Mouse (Mus musculus): ENCODE results near the gene Mif.

Gene Mif

DNA sequence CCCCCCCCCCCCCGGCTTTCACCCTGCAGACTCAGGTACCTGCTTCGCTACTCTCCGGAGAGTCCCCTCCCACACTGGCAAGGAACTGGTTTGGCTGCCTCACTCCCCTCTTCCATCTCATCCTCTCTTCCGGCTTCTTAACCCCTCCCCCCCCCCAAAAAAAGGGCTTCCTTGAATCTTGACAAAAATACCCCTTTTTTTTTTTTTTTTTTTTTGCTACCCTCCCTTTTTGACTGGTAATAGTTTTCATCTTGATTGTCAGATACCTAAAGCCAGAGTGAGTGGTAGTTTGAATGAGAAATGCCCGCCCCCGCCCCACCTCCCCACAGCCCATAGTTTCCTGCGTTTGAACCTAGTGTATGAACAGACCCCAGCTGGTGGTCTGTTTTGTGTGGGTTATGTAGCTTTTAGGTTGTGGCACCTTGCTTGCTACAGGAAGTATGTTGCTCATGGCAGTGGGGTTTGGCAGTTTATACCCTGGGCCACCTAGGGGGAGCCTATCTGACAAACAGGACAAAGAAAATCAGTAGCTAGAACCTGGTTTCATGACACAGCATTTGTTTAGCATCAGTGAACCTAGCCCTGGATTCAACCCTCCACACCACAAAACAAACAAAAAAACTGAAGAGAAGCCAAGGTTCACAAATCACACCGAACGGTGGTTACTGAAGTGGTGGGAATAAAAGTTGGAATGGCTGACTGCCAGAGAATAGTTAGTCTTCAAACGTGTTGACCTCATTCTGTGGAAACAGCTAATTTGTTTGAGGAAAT is 24.1 kb downstream of the Mif start:
- no peak for DNase-seq

DNA sequence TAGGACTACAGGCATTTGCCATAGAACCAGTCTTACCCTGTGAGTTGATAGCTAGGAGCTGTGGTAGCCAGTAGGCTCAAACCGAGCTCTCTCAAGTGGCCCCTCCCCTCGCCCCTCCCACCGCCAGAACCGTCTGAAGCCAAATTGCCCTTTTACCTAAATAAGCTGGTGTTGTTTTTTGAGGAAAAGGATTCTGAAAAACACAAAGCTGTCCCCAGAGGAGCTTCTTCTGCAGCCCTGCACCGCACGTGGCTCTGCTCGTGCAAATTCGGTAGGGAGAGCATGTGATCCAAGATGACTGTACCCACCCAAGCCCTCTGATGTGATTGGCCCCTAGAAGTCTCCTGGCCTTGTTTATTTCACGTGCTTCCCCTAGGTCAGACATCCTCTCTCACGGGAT is 24.7 kb downstream of the Mif start:
- no peak for DNase-seq

GRCm38 (mm10) chr10:75834721-75835120 is 25.3 kb downstream of the Mif start:
- DNase-seq = no peak

- DNase-seq = peak; percentile 59
Measured at GRCm38 (mm10) chr10:75834250-75834649, 25.8 kb downstream of the Mif start.

GRCm38 (mm10) chr10:75833456-75834080 is 26.5 kb downstream of the Mif start:
- DNase-seq = no peak

DNA sequence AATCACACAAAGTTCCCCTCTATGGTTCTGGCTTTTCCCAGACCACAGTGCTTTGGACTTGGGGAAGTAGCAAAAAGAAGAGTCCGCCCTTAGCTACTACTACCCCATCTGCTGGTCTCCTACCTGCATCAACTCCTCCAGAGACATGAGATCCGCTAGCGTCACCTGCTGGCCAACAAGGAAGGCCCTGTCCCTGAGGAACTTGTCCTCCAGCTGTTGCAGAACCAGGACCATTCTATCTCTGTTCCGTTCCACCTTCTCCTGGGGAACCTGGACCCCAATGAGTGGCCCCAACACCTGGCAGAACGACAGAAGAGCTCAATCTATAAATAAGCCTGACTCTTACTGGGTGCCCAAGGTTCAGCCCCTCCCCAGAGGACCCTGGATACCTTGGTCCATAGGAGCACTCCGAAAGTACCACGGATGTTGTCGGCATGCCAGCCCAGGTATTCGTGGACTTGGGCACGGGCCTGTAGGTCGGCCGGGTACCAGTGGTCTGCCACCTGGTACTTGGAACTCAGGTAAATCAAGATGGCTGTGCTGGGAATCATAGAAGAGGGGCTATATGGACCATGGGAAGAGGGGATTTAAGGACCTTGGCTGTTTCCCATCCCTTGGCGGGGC is 27.7 kb downstream of the Mif start:
- no peak for DNase-seq

DNA sequence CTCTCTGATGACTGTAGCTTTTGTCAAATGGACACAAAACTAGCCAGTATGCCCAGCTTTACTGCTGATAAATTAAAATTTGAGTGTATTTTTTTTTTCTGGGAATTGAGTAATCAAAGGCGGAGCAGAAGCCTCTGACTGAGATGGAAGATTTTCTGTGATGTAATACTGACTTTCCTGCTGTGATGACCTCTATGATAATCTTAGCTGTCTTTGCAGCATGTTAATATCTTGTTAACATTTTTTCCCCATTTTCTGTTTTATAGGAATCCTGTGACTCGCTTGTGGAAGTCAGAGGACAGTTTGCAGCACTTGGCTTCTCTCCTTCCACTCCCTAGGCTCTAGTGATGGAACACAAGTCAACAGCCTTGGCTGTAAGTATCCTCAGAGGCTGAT is 29.8 kb downstream of the Mif start:
- no peak for DNase-seq

- DNase-seq = no peak
Measured at GRCm38 (mm10) chr10:75829529-75830274, 30.3 kb downstream of the Mif start.

DNA sequence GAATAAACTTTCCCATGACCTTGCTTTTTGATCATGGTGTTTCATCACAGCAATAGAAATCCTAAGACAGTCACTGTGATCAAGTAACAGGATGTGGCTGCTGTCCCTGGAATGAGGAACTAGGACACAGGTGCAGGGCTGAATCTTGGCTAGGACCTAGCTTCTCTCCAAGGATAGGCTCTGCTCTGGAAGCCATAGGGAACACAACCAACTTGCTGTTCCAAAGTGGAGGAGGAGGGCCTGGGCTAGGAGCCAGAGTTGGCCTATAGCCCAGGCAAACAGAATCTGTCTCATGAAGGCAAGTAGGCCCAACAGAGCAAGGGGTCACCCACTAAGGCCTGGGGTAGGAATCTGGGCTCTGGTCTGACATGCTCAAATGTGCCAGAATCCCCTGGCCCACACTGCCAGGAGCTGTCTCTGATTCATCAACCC is 31.5 kb downstream of the Mif start:
- peak; percentile 75 for DNase-seq

DNA sequence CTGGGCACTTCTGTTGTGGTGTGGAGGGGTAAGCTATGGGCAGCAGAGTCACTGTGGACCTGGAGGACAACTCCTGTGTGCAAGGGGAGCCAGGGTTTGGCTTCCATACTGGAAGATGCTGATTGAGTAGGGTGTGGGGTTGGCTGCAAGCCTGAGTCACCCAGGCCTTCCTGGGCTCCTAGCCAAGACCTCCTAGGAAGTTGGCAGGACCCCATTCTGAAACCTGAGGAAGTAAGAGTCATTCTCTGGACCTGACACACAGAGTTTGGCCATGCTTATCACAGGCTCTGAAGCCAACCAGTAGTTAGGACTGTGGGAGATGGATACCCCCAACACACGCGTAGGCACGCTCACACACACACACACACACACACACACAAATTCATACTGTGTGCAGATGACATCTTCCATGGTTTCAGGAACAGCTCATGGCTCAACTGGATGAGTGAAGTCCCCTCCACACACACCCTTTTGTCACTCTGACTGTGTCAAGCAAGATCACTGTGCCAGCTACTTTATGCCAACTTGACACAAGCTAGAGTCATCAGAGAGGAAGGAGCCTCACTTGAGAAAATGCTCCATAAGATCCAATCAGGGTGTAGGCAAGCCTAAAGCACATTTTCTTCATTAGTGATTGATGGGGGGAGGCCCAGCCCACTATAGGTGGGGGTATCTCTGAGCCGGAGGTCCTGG is 32.2 kb downstream of the Mif start:
- DNase-seq = no peak

DNA sequence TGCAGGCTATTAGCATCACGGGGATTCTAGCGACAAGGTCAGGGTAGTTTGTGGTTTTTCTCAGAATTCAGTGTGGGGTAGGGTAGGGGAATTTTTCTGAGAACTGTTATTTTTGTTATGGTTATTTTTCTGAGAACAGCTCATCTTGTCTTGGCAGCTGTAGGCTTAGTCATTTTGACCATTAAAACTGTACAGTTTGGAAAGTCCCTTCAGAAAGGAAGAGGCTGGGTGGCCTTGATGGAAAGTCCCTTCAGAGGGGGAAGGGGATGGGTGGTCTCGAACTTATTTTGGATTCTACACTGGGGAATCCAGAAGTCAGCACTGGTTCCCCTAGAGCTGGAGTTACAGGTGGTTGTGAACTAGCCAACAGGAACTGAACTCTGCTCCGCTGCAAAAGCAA is 35.5 kb downstream of the Mif start:
- no peak for DNase-seq

DNA sequence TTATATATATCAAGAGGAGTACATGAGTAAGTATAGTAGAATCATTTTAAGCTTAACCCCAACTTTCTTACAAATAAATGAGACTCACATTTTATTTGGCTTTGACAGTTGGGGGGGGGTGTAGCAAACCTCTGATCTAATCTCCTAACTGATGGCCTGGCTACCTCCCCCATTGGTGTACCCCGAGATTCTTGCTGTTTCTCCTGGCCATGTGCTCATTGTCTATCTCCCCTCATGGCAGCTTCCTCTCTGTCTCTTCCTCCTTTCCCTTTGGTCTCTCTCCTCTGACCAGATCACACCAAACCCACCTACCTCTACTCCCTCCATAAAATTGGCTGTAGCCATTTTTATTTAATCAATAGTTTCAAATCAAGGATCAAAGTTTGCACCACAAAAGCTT is 36.3 kb downstream of the Mif start:
- DNase-seq = no peak

DNA sequence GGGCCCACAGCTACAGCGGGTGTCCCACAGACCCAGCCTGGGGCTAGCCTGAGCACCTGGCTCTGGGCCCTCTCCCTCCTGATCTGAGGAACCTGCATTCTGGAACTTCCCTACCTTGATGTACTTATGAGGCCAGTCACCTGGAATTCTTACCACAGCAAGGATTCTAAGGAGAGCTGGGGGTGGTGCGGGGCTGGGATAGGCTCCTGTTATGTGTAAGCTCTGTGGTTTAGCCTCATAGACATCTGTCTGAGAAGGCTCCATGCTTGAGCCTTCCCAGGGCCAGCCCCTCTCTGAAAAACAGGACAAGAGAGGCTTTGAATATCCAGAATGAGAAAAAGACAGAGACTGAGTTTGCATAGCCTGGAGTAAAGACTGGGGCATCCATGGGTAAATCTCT is 37.6 kb downstream of the Mif start, which contains the start of gene Gstt4:
Gene Gstt4, minus strand, starts transcription at position 101 of the 400 bp plus-strand sequence.
- no peak for DNase-seq

GRCm38 (mm10) chr10:75819882-75820281 is 40.2 kb downstream of the Mif start:
- no peak for DNase-seq

GRCm38 (mm10) chr10:75818641-75819040 is 41.4 kb downstream of the Mif start:
- DNase-seq = no peak

Data from cerebellum, adult 11 months (tissue).